In genomic region chr7:51629206-51629605, GRCm38 (mm10) we compare ENCODE assay signal across 16 mouse cellular contexts. TPM values are rescaled to one million over a fixed set of nuclear protein-coding genes. Genes with fewer than 3 reads are reported as not detected.
DNase-seq lines count a peak whose midpoint lies in the region; ATAC-seq lines count a peak whose summit lies in the region.
"Had no signal": no experiment of that assay in that cellular context is flagged by ENCODE, and none has a peak within 500 bp of the region (broad histone marks: within the 10 kb centered on the region; RNA-seq: fewer than 3 reads in every experiment).

No protein-coding gene starts in this region.

- H3K4me2 ChIP-seq in hindbrain, embryonic 13.5 days: peak overlapping the region; percentile 62
- H3K4me2 ChIP-seq in midbrain, embryonic 14.5 days (ENCODE audit: low read length): peak overlapping the region; percentile 74
- H3K4me2 ChIP-seq: heart, embryonic 13.5 days; limb, embryonic 13.5 days; liver, embryonic 15.5 days had no signal

- H3K36me3 ChIP-seq in hindbrain, embryonic 13.5 days: no peaks in the 10 kb centered on the region
- peaks cover 17% of the 10 kb centered on the region for H3K36me3 ChIP-seq in midbrain, embryonic 14.5 days (ENCODE audit: control insufficient read depth, insufficient read depth, low read length)
- H3K36me3 ChIP-seq: heart, embryonic 13.5 days; limb, embryonic 13.5 days; liver, embryonic 15.5 days had no signal

- peak; percentile 36 for DNase-seq in retina, embryonic 14.5 days (ENCODE audit: low spot score)
- DNase-seq in retina, postnatal 1 day: no peak
- peak; percentile 62 for DNase-seq in midbrain, embryonic 14.5 days
- no peak for DNase-seq in left cerebral cortex, postnatal 25 days (ENCODE audit: low spot score in 2 of 2)
- DNase-seq in lung, postnatal 10 days: no peak
- DNase-seq in gastrocnemius, adult 8-10 months (ENCODE audit: low spot score in 2 of 2): no peak
- DNase-seq: cerebellum, adult 18-20 months; kidney, adult 9 months; lung, postnatal 36 days; right cerebral cortex, postnatal 25 days had no signal

- no peaks in the 10 kb centered on the region for H3K9me3 ChIP-seq in hindbrain, embryonic 13.5 days
- H3K9me3 ChIP-seq in midbrain, embryonic 14.5 days (ENCODE audit: control insufficient read depth, low read length): no peaks in the 10 kb centered on the region
- H3K9me3 ChIP-seq: heart, embryonic 13.5 days; limb, embryonic 13.5 days; liver, embryonic 15.5 days had no signal

- peak overlapping the region; percentile 72 for H3K9ac ChIP-seq in hindbrain, embryonic 13.5 days
- peak overlapping the region; percentile 47 for H3K9ac ChIP-seq in midbrain, embryonic 14.5 days (replicated peaks; ENCODE audit: low read length)
- H3K9ac ChIP-seq: heart, embryonic 13.5 days; limb, embryonic 13.5 days; liver, embryonic 15.5 days had no signal

- peak overlapping the region; percentile 32 for H3K4me3 ChIP-seq in hindbrain, embryonic 13.5 days
- H3K4me3 ChIP-seq in midbrain, embryonic 14.5 days (replicated peaks; ENCODE audit: low read depth, low read length): peak overlapping the region; percentile 33
- H3K4me3 ChIP-seq: erythroblast, embryonic 14.5 days; heart, embryonic 13.5 days; limb, embryonic 13.5 days; liver, embryonic 15.5 days had no signal

- peaks cover 53% of the 10 kb centered on the region for H3K27me3 ChIP-seq in hindbrain, embryonic 13.5 days
- H3K27me3 ChIP-seq in midbrain, embryonic 14.5 days (ENCODE audit: control insufficient read depth, insufficient read depth, low read length): peaks cover 8% of the 10 kb centered on the region; the same call in 1 of the 2 replicates

- no peak for ATAC-seq in hindbrain, embryonic 13.5 days (ENCODE audit: low FRiP score)
- ATAC-seq in midbrain, embryonic 14.5 days (ENCODE audit: low FRiP score, low TSS enrichment): no peak

- peak overlapping the region; percentile 93 for H3K27ac ChIP-seq in hindbrain, embryonic 13.5 days
- H3K27ac ChIP-seq in midbrain, embryonic 14.5 days (replicated peaks; ENCODE audit: low read depth, low read length): peak overlapping the region; percentile 86
- H3K27ac ChIP-seq: heart, embryonic 13.5 days; limb, embryonic 13.5 days; liver, embryonic 15.5 days had no signal

- peaks cover 21% of the 10 kb centered on the region for H3K4me1 ChIP-seq in hindbrain, embryonic 13.5 days (replicated peaks)
- peaks cover 5% of the 10 kb centered on the region; the same call in 1 of the 2 replicates for H3K4me1 ChIP-seq in midbrain, embryonic 14.5 days (ENCODE audit: control insufficient read depth, insufficient read depth, low read length)
- H3K4me1 ChIP-seq: heart, embryonic 13.5 days; liver, embryonic 15.5 days had no signal

- intact Hi-C loops in left cerebral cortex, postnatal 25 days (cut with DNase I): loop anchor here (5.0 kb wide), 1 partner anchor 1717 kb away; the partner anchor contains the start of gene Slc6a5

- 0% methylated on average over 3 of the region's 3 CpGs for WGBS in hindbrain, embryonic 13.5 days
- under 1% methylated on average over 3 of the region's 3 CpGs for WGBS in midbrain, embryonic 14.5 days

RNA-seq across cellular contexts. Expression of gene Slc17a6, which starts 7.4 kb away (rescaled TPM):
- polyA plus RNA-seq in hindbrain, embryonic 13.5 days (2015; fragmentation: Nextera tagmentation; extraction: Ambion mirVana): 78.6 and 80.9 TPM in 2 replicates
- polyA plus RNA-seq in midbrain, embryonic 14.5 days (2014; fragmentation: Nextera tagmentation; extraction: Ambion mirVana): 102 and 111 TPM in 2 replicates
- total RNA-seq in left cerebral cortex, postnatal 25 days (2021): 10 to 100 TPM; 31.1 to 33.8 TPM
- total RNA-seq in gastrocnemius, adult 8-10 months (2022): not detected
- total RNA-seq: granulocyte monocyte progenitor cell, adult 5-6 weeks had no signal
- polyA plus RNA-seq: erythroblast, embryonic 14.5 days had no signal

Comparison
In these comparisons a context has a peak if more than half of its experiments do, and no peak if none do; other contexts are left out.
1. DNase-seq: peak in retina, embryonic 14.5 days (single experiment) and midbrain, embryonic 14.5 days (single experiment); none in retina, postnatal 1 day (single experiment), left cerebral cortex, postnatal 25 days (0 of 2), lung, postnatal 10 days (single experiment) and gastrocnemius, adult 8-10 months (0 of 2).
2. RNA of gene Slc17a6, which starts 7.4 kb away (total RNA-seq): 31.1 to 33.8 TPM in left cerebral cortex, postnatal 25 days; not detected in gastrocnemius, adult 8-10 months; every median in the first group is over 10 times any median in the second.